Mouse (Mus musculus) MEL (cell line): Measurements from ENCODE around the gene Asb17. TPM values are rescaled to one million over a fixed set of nuclear protein-coding genes. Genes with fewer than 3 reads are reported as not detected.

ENCODE experiments used
- DNase-seq: peaks from one replicate; pipeline ENCODE4 v3.0.0; 2011; ENCODE audit warnings: low read depth, low spot score
- H3K27ac ChIP-seq: 2 replicates; pipeline ENCODE4 v1.5.1; 2012; ENCODE audit warnings: low read depth, mild to moderate bottlenecking, control low read depth, low read length, moderate library complexity; ENCODE audit not compliant: control insufficient read depth
- H3K27me3 ChIP-seq, 2 experiments: fragments of 150-350 bp in 1 of 2; sonication (generic) in 1 of 2; 2 replicates each; pipeline ENCODE4 v1.6.1; 2012; ENCODE audit warnings: low read length in 2 of 2, mild to moderate bottlenecking in 2 of 2, improper control_type of control experiment in 1 of 2, moderate library complexity in 1 of 2; ENCODE audit not compliant: insufficient read depth in 2 of 2, control insufficient read depth in 1 of 2
- H3K36me3 ChIP-seq, 2 experiments: 2 replicates each; pipeline ENCODE4 v1.6.1; 2012 to 2014; ENCODE audit warnings: low read length in 2 of 2, improper control_type of control experiment in 1 of 2, inconsistent platforms in 1 of 2, mild to moderate bottlenecking in 1 of 2; ENCODE audit not compliant: insufficient read depth in 2 of 2, control insufficient read depth in 1 of 2
- H3K4me1 ChIP-seq, 2 experiments: fragments of 150-350 bp in 1 of 2; sonication (generic) in 1 of 2; 2 replicates each; pipeline ENCODE4 v1.6.1; 2012; ENCODE audit warnings: low read length in 2 of 2, improper control_type of control experiment in 1 of 2, mild to moderate bottlenecking in 1 of 2; ENCODE audit not compliant: insufficient read depth in 2 of 2, control insufficient read depth in 1 of 2
- H3K4me3 ChIP-seq, 2 experiments: fragments of 150-350 bp in 1 of 2; sonication (generic) in 1 of 2; 2 replicates each; pipeline ENCODE4 v1.5.1; 2012; ENCODE audit warnings: low read depth in 2 of 2, low read length in 2 of 2, mild to moderate bottlenecking in 2 of 2, moderate library complexity in 2 of 2, control low read depth in 1 of 2, improper control_type of control experiment in 1 of 2; ENCODE audit not compliant: control insufficient read depth in 1 of 2, insufficient read depth in 1 of 2
- H3K79me2 ChIP-seq: 2 replicates; pipeline ENCODE4 v1.6.1; 2012; ENCODE audit warnings: mild to moderate bottlenecking, low read length, moderate library complexity; ENCODE audit not compliant: control insufficient read depth, poor library complexity, insufficient read depth
- H3K9ac ChIP-seq: 2 replicates; pipeline ENCODE4 v1.6.1; 2012; ENCODE audit warnings: low read depth, mild to moderate bottlenecking, control low read depth, low read length, moderate library complexity; ENCODE audit not compliant: control insufficient read depth, poor library complexity, severe bottlenecking
- H3K9me3 ChIP-seq: fragments of 150-350 bp; sonication (generic); replicated peaks from 2 replicates; pipeline ENCODE4 v1.6.1; 2012; ENCODE audit warnings: mild to moderate bottlenecking, low read length, improper control_type of control experiment, moderate library complexity; ENCODE audit not compliant: insufficient read depth
- BHLHE40 ChIP-seq: IDR thresholded peaks from 2 replicates; pipeline ENCODE4 v1.6.1; 2012; ENCODE audit warnings: low read depth, mild to moderate bottlenecking, inconsistent platforms, low read length, improper control_type of control experiment, borderline replicate concordance
- E2F4 ChIP-seq: IDR thresholded peaks from 2 replicates; pipeline ENCODE4 v1.6.1; 2011; ENCODE audit warnings: low read depth, low read length, improper control_type of control experiment, borderline replicate concordance
- ELF1 ChIP-seq: IDR thresholded peaks from 2 replicates; pipeline ENCODE4 v1.6.1; 2014; ENCODE audit warnings: low read depth, mild to moderate bottlenecking, inconsistent platforms, low read length, improper control_type of control experiment, moderate library complexity
- ETS1 ChIP-seq: IDR thresholded peaks from 2 replicates; pipeline ENCODE4 v1.6.1; 2012; ENCODE audit warnings: low read depth, mild to moderate bottlenecking, inconsistent platforms, low read length, improper control_type of control experiment, moderate library complexity
- GABPA ChIP-seq: IDR thresholded peaks from 2 replicates; pipeline ENCODE4 v1.6.1; 2012; ENCODE audit warnings: low read depth, mild to moderate bottlenecking, inconsistent platforms, low read length, improper control_type of control experiment, moderate library complexity
- JUND ChIP-seq: IDR thresholded peaks from 2 replicates; pipeline ENCODE4 v1.6.1; 2011; ENCODE audit warnings: low read depth, mild to moderate bottlenecking, improper control_type of control experiment, low read length
- MAX ChIP-seq: IDR thresholded peaks from 2 replicates; pipeline ENCODE4 v1.6.1; 2011; ENCODE audit warnings: low read length, improper control_type of control experiment
- MAZ ChIP-seq: IDR thresholded peaks from 2 replicates; pipeline ENCODE4 v1.6.1; 2012; ENCODE audit warnings: low read depth, mild to moderate bottlenecking, inconsistent platforms, low read length, improper control_type of control experiment
- MXI1 ChIP-seq: IDR thresholded peaks from 2 replicates; pipeline ENCODE4 v1.6.1; 2011; ENCODE audit warnings: mild to moderate bottlenecking, low read depth, low read length, improper control_type of control experiment
- MYB ChIP-seq: IDR thresholded peaks from 2 replicates; pipeline ENCODE4 v1.6.1; 2011; ENCODE audit warnings: mild to moderate bottlenecking, low read depth, low read length, improper control_type of control experiment
- NELFE ChIP-seq: IDR thresholded peaks from 2 replicates; pipeline ENCODE4 v1.6.1; 2011; ENCODE audit warnings: low read depth, low read length, improper control_type of control experiment
- POLR2AphosphoS2 ChIP-seq: IDR thresholded peaks from 2 replicates; pipeline ENCODE4 v1.6.1; 2011; ENCODE audit warnings: low read length, improper control_type of control experiment
- POLR2AphosphoS5 ChIP-seq: IDR thresholded peaks from 2 replicates; pipeline ENCODE4 v1.6.1; 2012; ENCODE audit warnings: low read depth, borderline replicate concordance, mild to moderate bottlenecking, inconsistent platforms, low read length, moderate library complexity, mixed read lengths
- RAD21 ChIP-seq: IDR thresholded peaks from 2 replicates; pipeline ENCODE4 v1.6.1; 2011; ENCODE audit warnings: mild to moderate bottlenecking, low read depth, low read length, improper control_type of control experiment
- RCOR1 ChIP-seq: IDR thresholded peaks from 2 replicates; pipeline ENCODE4 v1.6.1; 2012; ENCODE audit warnings: low read depth, mild to moderate bottlenecking, inconsistent platforms, low read length, improper control_type of control experiment
- SIN3A ChIP-seq: IDR thresholded peaks from 2 replicates; pipeline ENCODE4 v1.6.1; 2012; ENCODE audit warnings: low read length, improper control_type of control experiment, inconsistent platforms
- TBP ChIP-seq: IDR thresholded peaks from 2 replicates; pipeline ENCODE4 v1.8.0; 2011; ENCODE audit warnings: low read depth, low read length, improper control_type of control experiment
- USF2 ChIP-seq, 2 experiments: IDR thresholded peaks; 2 replicates each; pipeline ENCODE4 v1.6.1; 2011 to 2012; ENCODE audit warnings: improper control_type of control experiment in 2 of 2, low read length in 2 of 2, borderline replicate concordance in 1 of 2, inconsistent platforms in 1 of 2, low read depth in 1 of 2, mild to moderate bottlenecking in 1 of 2; ENCODE audit not compliant: insufficient read depth in 1 of 2
- ZC3H11A ChIP-seq: IDR thresholded peaks from 2 replicates; pipeline ENCODE4 v1.6.1; 2012; ENCODE audit warnings: low read depth, mild to moderate bottlenecking, inconsistent platforms, low read length, improper control_type of control experiment
- ZKSCAN1 ChIP-seq: IDR thresholded peaks from 2 replicates; pipeline ENCODE4 v1.6.1; 2012; ENCODE audit warnings: low read depth, mild to moderate bottlenecking, inconsistent platforms, low read length, improper control_type of control experiment, moderate library complexity
- polyA plus RNA-seq, 2 experiments: library from polyadenylated mRNA; stranded (reverse) in 1 of 2; unstranded in 1 of 2; fragments of >175 nt in 1 of 2; fragments of >200 nt in 1 of 2; gene quantifications; 2 replicates each; pipeline versions ENCODE4 v1.2.1 to v1.2.4; 2012; ENCODE audit warnings: low replicate concordance in 2 of 2, low read depth in 1 of 2; ENCODE audit not compliant: insufficient read length in 2 of 2, insufficient read depth in 1 of 2, missing spikeins in 1 of 2
- total RNA-seq: library from RNA; depleted of rRNA; stranded (reverse); fragments of 300-350 nt; gene quantifications from 2 replicates; pipeline ENCODE4 v1.2.3, GENCODE M21; 2012

Asb17 gene
- total and polyA plus RNA-seq, 3 experiments = 5.7 to 9.7 TPM; not detected in 1

DNA sequence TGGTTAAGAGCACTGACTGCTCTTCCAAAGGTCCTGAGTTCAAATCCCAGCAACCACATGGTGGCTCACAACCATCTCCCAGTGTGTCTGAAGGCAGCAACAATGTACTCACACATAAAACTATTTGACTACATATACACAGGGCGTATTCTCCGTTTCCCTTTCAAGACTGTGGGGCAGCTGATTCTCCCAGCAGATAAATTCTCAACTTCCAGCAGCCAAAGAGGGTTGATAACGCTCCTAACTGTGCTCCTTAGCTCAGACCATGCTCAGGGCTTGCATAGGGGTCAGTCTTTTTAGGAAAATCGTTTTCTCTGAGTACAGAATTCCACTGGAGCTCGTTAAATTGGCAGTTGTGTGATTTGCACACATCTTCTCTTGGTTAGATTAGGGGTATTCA lies 43.3 kb upstream of the Asb17 start (continued):
- 0 out of 2 replicates have a peak, but pooled peaks have one; percentile 0 for TF ChIP-seq TBP
- no peak for TF ChIP-seq JUND
- TF ChIP-seq ELF1 = no peak
- no peak; the same call in 1 of the 2 replicates for TF ChIP-seq MAZ
- no peak for TF ChIP-seq MXI1
- no peak for TF ChIP-seq MYB
- 0 out of 2 replicates have a peak, but pooled peaks have one; percentile 11 for TF ChIP-seq RCOR1
- TF ChIP-seq ZKSCAN1 = no peak
- 0 out of 2 replicates have a peak, but pooled peaks have one; percentile 2 for TF ChIP-seq SIN3A
- no peak for TF ChIP-seq ZC3H11A
- TF ChIP-seq USF2 (IDR thresholded peaks at IDR 0.05; ENCODE audit: borderline replicate concordance in 1 of 2, insufficient read depth in 1 of 2, low read depth in 1 of 2, low read length in 2 of 2) = no peak
- no peak for TF ChIP-seq RAD21
- no peak for TF ChIP-seq MAX
- TF ChIP-seq POLR2AphosphoS2 = no peak
- no peak for TF ChIP-seq POLR2AphosphoS5
- no peak for TF ChIP-seq GABPA
- TF ChIP-seq E2F4 = no peak
- peak; percentile 81 for TF ChIP-seq ETS1
- no peak for TF ChIP-seq BHLHE40

DNA sequence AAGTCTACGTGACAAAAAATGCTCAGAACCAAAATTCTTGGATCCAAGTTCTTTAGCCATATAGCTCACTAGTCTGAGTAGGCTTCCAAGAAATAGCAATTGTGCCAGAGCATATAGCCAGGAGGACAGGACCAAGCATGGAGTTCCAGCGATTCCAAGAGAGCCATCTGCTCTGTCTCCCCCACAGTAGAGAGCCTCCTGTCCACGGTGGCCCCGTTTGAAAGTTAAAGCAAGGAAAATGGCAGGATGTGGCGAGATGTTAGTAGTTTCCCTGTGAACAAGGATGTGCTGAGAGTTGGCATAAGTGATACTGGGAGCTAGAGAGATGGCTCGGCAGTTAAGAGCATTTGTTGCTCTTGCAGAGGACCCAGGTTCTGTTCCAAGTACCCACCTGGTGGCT lies 42.5 kb upstream of the Asb17 start:
- no peak overlapping the region for H3K4me3 ChIP-seq
- no peaks in the 10 kb centered on the region for H3K27me3 ChIP-seq
- no peaks in the 10 kb centered on the region for H3K79me2 ChIP-seq
- H3K27ac ChIP-seq = peak overlapping the region; percentile 90
- no peaks in the 10 kb centered on the region for H3K9me3 ChIP-seq
- TF ChIP-seq NELFE (no peak), BHLHE40 (no peak), GABPA (no peak), POLR2AphosphoS5 (no peak), RAD21 (no peak)
- no peak for DNase-seq
- H3K9ac ChIP-seq = no peak overlapping the region
- H3K4me1 ChIP-seq = peaks cover 52 to 77% of the 10 kb centered on the region in 2 experiments
- H3K36me3 ChIP-seq = peaks cover 0 to 79% of the 10 kb centered on the region in 2 experiments; a peak in 2 of 4 replicates
